Mouse (Mus musculus) embryonic facial prominence, embryonic 15.5 days (tissue): ENCODE data around the gene Zfp790. TPM values are rescaled to one million over a fixed set of nuclear protein-coding genes. Genes with fewer than 3 reads are reported as not detected.

Experiments used
- ATAC-seq: fragments of 200-750 bp; cut with Nextera tagmentation; 2 replicates; pipeline ENCODE4 v1.8.0; 2017; ENCODE audit warnings: low read depth, moderate TSS enrichment; ENCODE audit not compliant: insufficient number of reproducible peaks, low FRiP score, low TSS enrichment
- H3K27ac ChIP-seq: fragments of 300-500 bp; sonication (generic); replicated peaks from 2 replicates; pipeline ENCODE4 v1.5.1; 2015; ENCODE audit warnings: mild to moderate bottlenecking, inconsistent platforms
- H3K27me3 ChIP-seq: fragments of 300-500 bp; sonication (generic); 2 replicates; pipeline ENCODE4 v1.6.1; 2015; ENCODE audit warnings: inconsistent platforms
- H3K36me3 ChIP-seq: fragments of 300-500 bp; sonication (generic); 2 replicates; pipeline ENCODE4 v1.6.1; 2015; ENCODE audit warnings: mild to moderate bottlenecking, inconsistent platforms
- H3K4me1 ChIP-seq: fragments of 300-500 bp; sonication (generic); 2 replicates; pipeline ENCODE4 v1.6.1; 2015; ENCODE audit warnings: inconsistent platforms
- H3K4me2 ChIP-seq: fragments of 300-500 bp; sonication (generic); replicated peaks from 2 replicates; pipeline ENCODE4 v1.6.1; 2015; ENCODE audit warnings: mild to moderate bottlenecking, inconsistent platforms
- H3K4me3 ChIP-seq: fragments of 300-500 bp; sonication (generic); replicated peaks from 2 replicates; pipeline ENCODE4 v1.5.1; 2015; ENCODE audit warnings: mild to moderate bottlenecking, inconsistent platforms
- H3K9ac ChIP-seq: fragments of 300-500 bp; sonication (generic); 2 replicates; pipeline ENCODE4 v1.6.1; 2015; ENCODE audit warnings: inconsistent platforms
- H3K9me3 ChIP-seq: fragments of 300-500 bp; sonication (generic); replicated peaks from 2 replicates; pipeline ENCODE4 v1.6.1; 2016; ENCODE audit warnings: inconsistent platforms
- WGBS: fragments of 180-500 bp; shearing (Covaris S2); methylation state at CpG from one replicate; pipeline ENCODE4 v1.1.7; 2015; 5-methylcytosine and 5-hydroxymethylcytosine counted together
- polyA plus RNA-seq: library from polyadenylated mRNA; unstranded; fragments of >200 nt; fragmentation: Nextera tagmentation; extraction: Ambion mirVana; gene quantifications from 2 replicates; pipeline ENCODE4 v1.2.1, GENCODE M21; 2015

Gene Zfp790
- polyA plus RNA-seq = 14.1 and 14.6 TPM in 2 replicates

GRCm38 (mm10) chr7:29815910-29816429, at the start of gene Zfp790:
Gene Zfp790 (plus strand): TSS chr7:29816114.
- under 1% methylated on average over 26 of the region's 26 CpGs for WGBS
- peak within 1 kb of the TSS; percentile 68 for H3K4me3 ChIP-seq
- peak within 1 kb of the TSS; percentile 49 for H3K9ac ChIP-seq
- no peaks in the 10 kb centered on the region for H3K27me3 ChIP-seq
- no peaks in the 10 kb centered on the region for H3K9me3 ChIP-seq
- H3K4me1 ChIP-seq = peaks cover 27% of the 10 kb centered on the region
- peak; percentile 95 for ATAC-seq
- H3K4me2 ChIP-seq = peak within 1 kb of the TSS; percentile 81
- peaks cover 6% of the 10 kb centered on the region; the same call in 1 of the 2 replicates for H3K36me3 ChIP-seq
- peak within 1 kb of the TSS; percentile 94 for H3K27ac ChIP-seq

- H3K4me2 ChIP-seq = peak overlapping the region; percentile 78
- ATAC-seq = peak; percentile 70; the same call in 1 of the 2 replicates
- peak overlapping the region; percentile 86 for H3K27ac ChIP-seq
- no peaks in the 10 kb centered on the region for H3K9me3 ChIP-seq
- WGBS = 2% methylated on average over 14 of the region's 15 CpGs
- H3K4me3 ChIP-seq = peak overlapping the region; percentile 67
- H3K36me3 ChIP-seq = peaks cover 6% of the 10 kb centered on the region
- peak overlapping the region; percentile 42; the same call in 1 of the 2 replicates for H3K9ac ChIP-seq
- no peaks in the 10 kb centered on the region for H3K27me3 ChIP-seq
- peaks cover 21% of the 10 kb centered on the region for H3K4me1 ChIP-seq
Observed at GRCm38 (mm10) chr7:29767058-29767686, 48.7 kb upstream of the Zfp790 start.

DNA sequence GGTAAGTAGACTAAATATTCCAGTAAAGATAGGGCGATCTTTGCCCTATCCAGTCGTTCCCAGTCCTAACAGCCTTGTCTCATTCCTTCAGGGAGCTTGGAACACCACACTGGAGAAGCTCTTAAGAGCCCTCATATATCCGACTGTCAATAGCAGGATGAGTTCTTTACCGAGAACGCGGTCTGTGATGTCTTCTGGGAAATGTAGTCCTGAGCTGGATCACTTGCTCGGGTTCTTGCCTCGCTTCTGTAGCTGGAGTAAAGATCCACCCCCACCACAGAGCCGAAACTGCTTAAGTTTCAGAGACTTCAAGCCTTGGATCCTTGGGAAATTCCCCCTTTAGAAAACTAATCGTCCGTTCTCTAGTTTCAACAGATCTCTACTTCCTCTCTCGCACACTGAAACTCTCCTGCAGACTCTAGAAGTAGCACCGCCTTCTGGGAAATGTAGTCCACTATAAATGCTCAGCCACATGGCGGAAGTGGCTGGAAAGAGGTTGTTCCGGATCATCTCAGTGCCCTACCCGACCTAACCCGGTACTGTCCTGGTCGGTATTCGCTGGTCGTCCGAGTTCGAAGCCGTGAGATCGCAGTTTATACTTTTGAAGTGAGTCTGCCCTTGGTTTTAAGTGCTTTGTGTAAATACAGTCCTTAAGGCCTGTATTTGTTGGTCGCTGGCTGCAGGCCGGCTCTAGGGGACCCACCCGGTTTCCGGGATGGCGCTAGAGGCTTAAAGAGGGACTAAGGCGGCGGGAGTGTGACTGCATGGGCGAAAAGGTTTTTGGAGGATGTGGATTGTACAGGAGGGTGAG, 47.6 kb upstream of the Zfp790 start, which contains the start of gene Zfp84:
Gene Zfp84 (plus strand): TSS at position 463 of the 811 bp plus-strand sequence.
- ATAC-seq = peak; percentile 94
- H3K36me3 ChIP-seq = peaks cover 14% of the 10 kb centered on the region
- H3K27me3 ChIP-seq = no peaks in the 10 kb centered on the region
- peaks cover 21% of the 10 kb centered on the region for H3K4me1 ChIP-seq
- no peaks in the 10 kb centered on the region for H3K9me3 ChIP-seq
- peak within 1 kb of the TSS; percentile 78 for H3K4me2 ChIP-seq
- peak within 1 kb of the TSS; percentile 67 for H3K4me3 ChIP-seq
- WGBS = under 1% methylated on average over 32 of the region's 32 CpGs
- H3K9ac ChIP-seq = peak within 1 kb of the TSS; percentile 58
- H3K27ac ChIP-seq = peak within 1 kb of the TSS; percentile 97

DNA sequence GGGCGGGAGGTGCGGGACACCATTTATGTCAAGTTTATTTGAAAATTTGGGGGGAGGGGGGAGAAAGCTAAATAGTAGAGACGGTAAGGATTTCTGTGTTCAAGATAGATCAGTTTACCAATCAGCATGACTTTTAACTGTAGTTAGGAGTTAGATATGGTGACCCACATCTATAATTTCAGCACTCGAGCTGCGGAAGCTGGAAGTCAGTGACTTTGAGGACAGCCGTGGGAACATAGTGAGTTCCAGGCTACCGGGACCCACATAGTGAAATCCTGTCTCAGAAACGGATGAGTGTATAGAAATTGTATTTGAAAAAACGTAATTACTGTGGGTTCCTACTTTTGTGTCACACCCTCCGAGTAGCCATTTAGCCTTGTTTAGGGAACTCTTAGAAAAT, 46.9 kb upstream of the Zfp790 start:
- ATAC-seq = no peak
- Histone ChIP-seq H3K27me3 (no peaks in the 10 kb centered on the region), H3K4me1 (peaks cover 21% of the 10 kb centered on the region), H3K9ac (peak overlapping the region; percentile 58), H3K4me2 (peak overlapping the region; percentile 60), H3K36me3 (peaks cover 20% of the 10 kb centered on the region), H3K9me3 (no peaks in the 10 kb centered on the region), H3K4me3 (peak overlapping the region; percentile 67), H3K27ac (peak overlapping the region; percentile 97; the same call in 1 of the 2 replicates)
- 6% methylated on average over 10 of the region's 10 CpGs for WGBS

DNA sequence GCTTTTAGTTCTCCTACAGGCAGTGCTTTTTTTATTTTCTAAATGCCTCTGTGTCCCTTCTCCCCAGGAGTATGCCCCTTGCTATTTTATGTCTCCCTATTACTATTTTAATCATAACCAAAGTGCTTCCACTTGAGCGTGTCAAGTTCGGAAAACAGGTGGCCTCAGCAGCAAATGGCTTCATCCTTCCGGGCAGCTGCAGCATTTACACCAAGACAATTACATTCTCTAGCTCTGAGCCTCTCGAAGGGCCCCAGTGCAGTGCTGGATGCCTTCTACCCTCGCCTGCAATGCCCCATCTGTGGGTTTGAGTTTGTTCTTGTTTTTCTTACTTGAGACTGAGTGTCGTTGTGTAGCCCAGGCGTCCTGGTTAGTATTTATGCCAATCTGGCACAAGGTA, 42.4 kb upstream of the Zfp790 start:
- H3K27me3 ChIP-seq = no peaks in the 10 kb centered on the region
- no peak overlapping the region for H3K27ac ChIP-seq
- no peak overlapping the region for H3K4me3 ChIP-seq
- no peaks in the 10 kb centered on the region for H3K9me3 ChIP-seq
- no peak overlapping the region for H3K9ac ChIP-seq
- peaks cover 11% of the 10 kb centered on the region for H3K4me1 ChIP-seq
- ATAC-seq = 0 out of 2 replicates have a peak, but pooled peaks have one; percentile 39
- H3K4me2 ChIP-seq = no peak overlapping the region
- 85% methylated on average over 7 of the region's 7 CpGs for WGBS
- peaks cover 64% of the 10 kb centered on the region for H3K36me3 ChIP-seq

DNA sequence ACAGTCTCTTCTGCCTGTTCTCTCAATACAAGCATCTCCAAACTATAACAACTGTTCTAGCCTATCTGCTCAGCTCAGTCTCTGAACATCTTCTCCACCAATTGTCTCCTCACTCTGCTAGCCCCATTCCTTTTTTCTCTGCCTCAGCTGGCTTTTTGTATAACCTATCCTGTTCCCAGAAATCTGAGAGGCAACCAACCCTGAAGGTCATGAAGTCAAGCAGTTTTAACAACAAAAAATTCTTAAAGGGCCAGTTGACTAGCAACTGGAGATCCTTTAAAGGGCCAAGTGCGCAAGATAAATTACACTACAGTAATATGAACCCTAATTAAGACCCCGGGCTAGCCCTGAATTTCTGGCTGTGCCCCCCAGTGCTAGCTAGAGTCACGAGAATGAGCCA, 41.5 kb upstream of the Zfp790 start:
- H3K4me1 ChIP-seq = peaks cover 8% of the 10 kb centered on the region
- no peak overlapping the region for H3K4me3 ChIP-seq
- no peak overlapping the region for H3K4me2 ChIP-seq
- H3K27ac ChIP-seq = no peak overlapping the region
- no peak for ATAC-seq
- peaks cover 71% of the 10 kb centered on the region for H3K36me3 ChIP-seq
- WGBS = 75% methylated on average over 3 of the region's 3 CpGs
- no peaks in the 10 kb centered on the region for H3K9me3 ChIP-seq
- H3K9ac ChIP-seq = no peak overlapping the region
- H3K27me3 ChIP-seq = no peaks in the 10 kb centered on the region

- no peak overlapping the region for H3K27ac ChIP-seq
- no peaks in the 10 kb centered on the region for H3K4me1 ChIP-seq
- WGBS = 96% methylated on average over 19 of the region's 19 CpGs
- no peaks in the 10 kb centered on the region for H3K27me3 ChIP-seq
- H3K9ac ChIP-seq = no peak overlapping the region
- H3K4me2 ChIP-seq = no peak overlapping the region
- H3K36me3 ChIP-seq = peaks cover 75% of the 10 kb centered on the region
- no peak for ATAC-seq
- H3K9me3 ChIP-seq = no peaks in the 10 kb centered on the region
- H3K4me3 ChIP-seq = no peak overlapping the region
Observed at GRCm38 (mm10) chr7:29776568-29776967, 39.3 kb upstream of the Zfp790 start.

GRCm38 (mm10) chr7:29777372-29777771, 38.5 kb upstream of the Zfp790 start:
- H3K4me3 ChIP-seq = no peak overlapping the region
- no peak overlapping the region for H3K27ac ChIP-seq
- H3K36me3 ChIP-seq = peaks cover 71% of the 10 kb centered on the region
- 96% methylated on average over 10 of the region's 10 CpGs for WGBS
- no peaks in the 10 kb centered on the region for H3K27me3 ChIP-seq
- no peaks in the 10 kb centered on the region for H3K9me3 ChIP-seq
- H3K9ac ChIP-seq = no peak overlapping the region
- H3K4me2 ChIP-seq = no peak overlapping the region
- ATAC-seq = no peak
- H3K4me1 ChIP-seq = no peaks in the 10 kb centered on the region

- H3K4me3 ChIP-seq = peak within 1 kb of the TSS; percentile 88
- H3K36me3 ChIP-seq = peaks cover 28% of the 10 kb centered on the region
- H3K9ac ChIP-seq = peak within 1 kb of the TSS; percentile 75
- peak within 1 kb of the TSS; percentile 69 for H3K4me2 ChIP-seq
- no peaks in the 10 kb centered on the region for H3K27me3 ChIP-seq
- peak within 1 kb of the TSS; percentile 87 for H3K27ac ChIP-seq
- under 1% methylated on average over 45 of the region's 45 CpGs for WGBS
- peaks cover 17% of the 10 kb centered on the region for H3K4me1 ChIP-seq
- no peaks in the 10 kb centered on the region for H3K9me3 ChIP-seq
- ATAC-seq = peak; percentile 95
Observed at GRCm38 (mm10) chr7:29783871-29784551, 31.9 kb upstream of the Zfp790 start, which contains the start of gene Zfp30. Gene Zfp30 (plus strand): TSS chr7:29783998.

DNA sequence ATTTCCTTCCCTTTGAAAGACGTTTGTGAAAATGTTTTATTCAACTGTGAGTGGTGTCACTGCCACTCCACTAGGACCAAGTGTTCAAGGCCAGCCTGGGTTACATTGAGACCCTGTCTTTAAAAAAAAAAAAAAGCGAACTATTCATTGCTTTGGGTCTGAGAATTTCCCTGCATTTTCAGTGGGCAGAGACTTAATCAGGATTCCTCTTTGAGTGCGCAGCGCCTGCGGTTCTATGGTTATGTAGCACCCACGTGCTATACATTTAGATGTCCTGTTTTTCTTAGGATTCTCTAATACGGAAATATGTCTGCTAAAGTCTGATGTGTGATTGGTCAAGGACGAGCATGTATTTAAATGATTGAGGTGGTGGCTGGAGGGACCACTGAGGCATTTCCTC, 30.9 kb upstream of the Zfp790 start:
- Histone ChIP-seq H3K4me2 (peak overlapping the region; percentile 69), H3K27me3 (no peaks in the 10 kb centered on the region)
- 39% methylated on average over 8 of the region's 8 CpGs for WGBS

More for the DNA sequence above, 30.9 kb upstream of the Zfp790 start:
- Histone ChIP-seq H3K36me3 (peaks cover 32% of the 10 kb centered on the region), H3K9ac (no peak overlapping the region), H3K27ac (no peak overlapping the region), H3K4me3 (peak overlapping the region; percentile 88), H3K9me3 (no peaks in the 10 kb centered on the region), H3K4me1 (peaks cover 17% of the 10 kb centered on the region)
- no peak for ATAC-seq
